Mouse (Mus musculus) thymus, postnatal 14 days (tissue): ENCODE results near the gene Usp12.

ENCODE experiments used
- DNase-seq: peaks from one replicate; pipeline ENCODE4 v3.0.0; 2021

Usp12 gene

DNA sequence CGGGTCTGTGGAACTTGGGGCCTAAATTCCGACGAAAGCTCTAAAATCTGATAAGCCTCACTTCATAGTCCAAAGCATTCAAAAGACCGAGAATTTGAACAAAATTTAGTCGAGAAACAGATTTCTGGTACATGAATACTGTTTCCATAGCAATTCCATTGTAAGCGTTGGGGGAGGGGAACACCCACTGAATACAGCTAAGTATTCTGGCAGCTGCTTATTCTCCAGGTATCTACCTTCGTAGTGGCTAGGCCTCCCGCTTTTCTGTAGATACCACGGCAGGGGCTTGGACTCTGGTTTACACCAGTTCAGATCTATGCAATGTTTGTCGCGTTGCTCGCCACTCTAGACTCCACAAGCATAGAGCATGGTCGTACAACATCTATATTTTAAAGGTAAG lies 922 bp upstream of the Usp12 start:
- DNase-seq = no peak

DNA sequence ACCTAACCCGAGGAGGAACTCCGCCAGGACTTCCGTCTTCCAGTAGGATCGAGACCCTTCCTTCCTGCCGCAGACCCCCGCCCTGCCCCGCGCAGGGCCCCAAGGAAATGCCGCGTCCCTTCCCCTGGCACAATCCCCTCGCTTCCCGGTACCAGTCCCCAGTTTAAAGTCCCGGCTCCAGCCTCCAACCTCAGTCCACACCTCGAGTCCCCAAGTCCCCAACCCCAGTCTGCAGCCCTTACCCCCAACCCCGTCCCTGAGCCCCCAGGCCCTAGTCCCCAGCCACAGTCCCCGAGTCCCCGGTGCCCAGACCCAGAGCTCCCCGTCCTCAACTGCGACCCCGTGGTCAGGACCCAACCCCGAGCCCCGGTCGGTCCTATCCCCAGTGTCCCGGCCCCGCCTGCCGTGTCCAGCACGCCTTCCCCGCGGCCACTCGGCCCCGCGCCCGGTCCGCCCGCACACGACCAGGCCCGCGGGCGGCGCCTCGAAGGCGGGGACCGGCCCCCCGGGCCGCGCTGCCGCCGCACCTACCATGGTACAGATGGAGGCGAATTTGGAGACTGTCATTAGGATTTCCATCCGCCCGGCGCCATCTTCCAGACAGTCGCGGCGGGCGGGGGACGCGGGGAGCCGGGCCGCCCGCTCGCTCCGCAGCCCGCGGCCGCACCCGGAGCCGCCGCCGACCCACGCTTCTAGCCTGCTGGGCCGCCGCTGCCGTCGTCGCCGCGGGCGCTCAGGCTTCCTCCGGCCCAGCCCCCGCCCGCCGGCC lies 538 bp downstream of the Usp12 start:
- peak; percentile 65 for DNase-seq

DNA sequence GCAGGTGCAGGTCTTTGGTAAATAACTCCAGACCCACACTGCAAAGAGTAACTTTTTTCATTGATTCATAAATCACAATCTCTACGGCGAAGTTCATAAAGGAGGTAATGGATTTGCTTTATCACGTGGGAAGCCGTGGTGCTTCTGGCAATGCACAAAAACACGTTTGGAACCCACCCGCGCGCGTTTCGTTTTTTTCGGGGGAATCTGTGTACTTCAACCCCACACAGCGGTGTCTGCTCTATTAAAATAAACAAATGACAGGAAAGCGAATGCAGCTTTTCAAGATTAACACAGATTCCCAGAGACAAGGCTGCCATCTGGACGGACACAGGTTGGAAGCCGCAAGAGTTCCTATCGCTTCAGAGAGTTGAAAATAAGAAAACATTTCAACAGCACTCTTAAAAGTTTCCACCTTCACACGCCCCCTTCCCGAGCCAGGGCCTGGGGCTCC lies 1.1 kb downstream of the Usp12 start:
- DNase-seq = no peak

DNA sequence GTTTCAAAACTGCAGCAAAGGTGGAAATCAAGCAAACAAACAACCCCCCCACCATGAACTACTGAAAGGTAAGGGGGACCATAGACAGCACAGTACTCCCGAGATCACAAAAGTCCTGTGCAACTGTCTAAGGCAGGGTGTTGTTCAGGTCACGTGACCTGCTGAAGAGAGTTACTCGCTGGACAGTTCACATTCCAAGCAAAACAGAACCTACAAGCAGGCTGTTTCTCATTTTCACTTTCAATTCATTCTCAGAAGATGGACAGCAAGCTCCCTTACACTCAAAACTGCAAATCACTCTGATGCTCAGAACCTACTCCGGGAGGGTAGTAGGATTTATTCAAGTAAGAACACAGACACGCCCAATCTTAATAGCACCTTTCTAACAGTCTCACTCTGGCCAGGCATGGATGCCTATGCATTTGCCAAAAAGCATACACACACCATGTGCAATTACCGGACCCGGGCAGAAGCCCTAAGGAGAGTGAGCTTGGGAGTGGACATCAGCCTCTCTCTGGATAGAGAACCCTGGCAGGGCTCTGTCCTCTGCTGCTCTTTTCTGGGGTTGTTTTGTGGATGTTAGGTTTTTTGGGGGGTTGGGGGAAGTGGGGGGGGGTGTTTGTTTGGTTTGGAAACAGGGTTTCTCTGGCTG lies 2.5 kb downstream of the Usp12 start:
- DNase-seq = no peak

- no peak for DNase-seq
Measured at GRCm38 (mm10) chr5:146790944-146791343, 3.9 kb downstream of the Usp12 start.

GRCm38 (mm10) chr5:146789413-146789812 lies 5.4 kb downstream of the Usp12 start:
- no peak for DNase-seq

DNA sequence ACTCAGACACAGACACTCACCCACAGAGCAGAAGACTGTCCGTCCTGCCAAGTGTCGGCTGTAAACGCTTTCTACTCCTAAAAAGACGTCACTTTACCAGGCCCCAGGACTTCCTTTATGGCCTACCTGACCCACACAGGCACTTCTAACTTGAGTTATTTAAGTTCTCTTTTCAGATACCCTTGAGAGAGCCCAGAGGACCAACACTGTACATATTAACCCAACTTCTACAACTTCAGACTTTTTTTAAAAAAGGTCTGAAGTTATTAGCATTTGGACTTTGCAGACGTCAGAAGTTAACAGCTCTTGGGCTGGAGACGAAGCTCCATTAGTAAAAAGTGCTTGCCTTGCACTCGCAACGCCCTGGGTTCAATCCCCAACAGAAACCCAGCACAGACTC lies 8.7 kb downstream of the Usp12 start:
- no peak for DNase-seq

- no peak for DNase-seq
Measured at GRCm38 (mm10) chr5:146783891-146784290, 10.9 kb downstream of the Usp12 start.

DNA sequence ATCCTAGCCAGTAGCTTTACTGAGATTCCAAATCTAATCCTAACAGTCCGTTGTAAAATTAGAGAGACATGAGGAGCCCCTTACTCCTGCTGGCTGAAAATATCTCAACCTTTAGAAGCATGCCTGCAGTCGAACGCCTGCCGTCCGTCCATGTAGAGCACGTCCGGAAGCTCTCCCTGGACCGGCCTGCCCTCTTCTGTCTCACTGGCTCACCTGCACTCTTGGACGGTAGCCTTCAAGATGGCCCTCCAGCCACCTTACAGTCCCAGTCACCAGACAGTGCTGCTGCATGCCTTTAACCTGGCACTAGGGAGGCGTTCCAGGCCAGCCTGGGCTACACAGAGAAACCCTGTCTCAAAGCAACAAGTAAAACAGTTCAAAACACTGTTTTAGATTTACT lies 11.5 kb downstream of the Usp12 start:
- no peak for DNase-seq

DNA sequence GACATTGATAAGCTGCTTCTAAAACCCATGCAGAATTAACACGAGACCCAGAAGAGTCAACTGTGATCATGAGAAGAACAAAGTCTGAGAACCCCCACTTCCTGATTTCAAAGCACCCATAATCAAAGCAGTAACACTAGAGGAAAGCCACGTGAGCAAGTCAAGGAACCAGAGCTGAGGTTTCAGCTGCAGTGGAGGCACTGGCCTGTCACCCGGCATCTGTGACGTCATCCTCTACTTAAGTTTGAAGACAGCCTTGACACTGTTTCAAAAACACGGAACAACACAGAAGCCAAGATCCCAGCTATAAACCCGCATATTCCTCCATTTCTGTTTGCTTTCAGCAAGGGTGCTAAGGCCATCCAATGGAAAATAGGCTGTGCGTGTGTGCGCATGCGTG lies 13.1 kb downstream of the Usp12 start:
- peak; percentile 79 for DNase-seq

DNA sequence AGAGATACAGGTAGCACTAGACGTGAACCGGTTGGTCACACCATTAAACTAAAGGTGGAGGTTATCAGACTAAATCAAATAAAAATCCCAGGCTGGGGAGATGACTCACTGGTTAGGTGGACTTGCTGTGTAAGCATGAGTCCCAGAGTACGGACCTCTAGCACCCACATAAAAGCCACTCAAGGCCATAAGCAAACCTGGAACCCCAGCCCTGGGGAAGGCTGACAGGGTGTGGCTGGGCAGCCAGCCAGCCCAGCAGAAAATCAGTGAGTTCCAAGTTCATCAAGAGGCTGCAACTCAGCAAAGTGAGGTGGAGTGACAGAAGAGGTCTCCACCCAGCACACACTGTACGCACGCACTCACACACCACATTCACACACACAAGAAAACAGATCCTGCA lies 14.9 kb downstream of the Usp12 start:
- no peak for DNase-seq

DNA sequence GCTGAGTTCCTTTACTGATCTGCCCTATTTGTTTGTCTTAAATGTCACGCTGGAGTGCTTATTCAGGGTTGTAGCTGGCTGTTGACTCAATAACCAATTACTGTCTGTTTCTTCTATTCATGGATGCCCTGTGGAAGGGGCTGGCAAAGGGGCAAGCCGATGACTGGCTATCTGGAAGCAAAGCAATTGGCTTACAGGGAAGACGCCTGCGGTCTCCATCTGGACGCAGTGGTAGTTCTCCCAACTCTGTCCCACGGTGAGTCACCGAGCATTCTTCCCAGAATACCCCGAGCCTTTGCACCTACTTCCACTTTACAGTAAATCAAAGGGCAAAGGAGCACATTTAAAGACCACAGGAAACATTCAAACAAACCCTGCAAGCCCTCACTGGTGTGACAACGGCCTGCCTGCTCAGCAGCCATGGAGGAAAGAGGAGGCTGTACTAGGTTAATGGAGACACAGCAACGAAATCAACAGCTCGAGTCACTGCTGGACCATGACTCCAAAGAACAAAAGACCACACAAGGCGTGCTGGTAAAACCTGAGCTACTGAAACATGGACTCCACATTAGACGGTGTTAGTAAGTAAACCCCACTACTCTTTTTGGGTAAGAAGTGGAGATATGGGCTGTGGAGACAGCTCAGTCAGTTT lies 17.7 kb downstream of the Usp12 start:
- DNase-seq = no peak

DNA sequence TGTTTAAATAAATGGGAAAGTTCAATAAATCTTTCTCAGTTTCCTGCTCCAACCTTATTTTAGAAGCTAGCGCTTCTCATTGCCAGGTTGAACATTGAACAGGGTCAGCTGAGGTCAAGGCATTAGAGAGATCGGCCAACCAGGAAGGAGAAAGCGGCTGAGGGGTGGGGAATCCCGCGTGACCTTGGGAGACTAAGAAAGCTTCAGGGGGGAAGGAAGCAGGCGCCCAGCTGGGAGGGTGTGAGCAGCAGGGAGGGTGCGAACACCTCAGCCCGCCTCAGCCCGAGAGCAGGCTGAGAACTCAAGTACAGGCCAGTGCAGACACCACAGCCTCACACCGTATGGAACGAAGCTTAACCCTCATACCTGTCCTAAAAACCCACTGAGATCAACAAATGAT lies 22.8 kb downstream of the Usp12 start:
- no peak for DNase-seq

DNA sequence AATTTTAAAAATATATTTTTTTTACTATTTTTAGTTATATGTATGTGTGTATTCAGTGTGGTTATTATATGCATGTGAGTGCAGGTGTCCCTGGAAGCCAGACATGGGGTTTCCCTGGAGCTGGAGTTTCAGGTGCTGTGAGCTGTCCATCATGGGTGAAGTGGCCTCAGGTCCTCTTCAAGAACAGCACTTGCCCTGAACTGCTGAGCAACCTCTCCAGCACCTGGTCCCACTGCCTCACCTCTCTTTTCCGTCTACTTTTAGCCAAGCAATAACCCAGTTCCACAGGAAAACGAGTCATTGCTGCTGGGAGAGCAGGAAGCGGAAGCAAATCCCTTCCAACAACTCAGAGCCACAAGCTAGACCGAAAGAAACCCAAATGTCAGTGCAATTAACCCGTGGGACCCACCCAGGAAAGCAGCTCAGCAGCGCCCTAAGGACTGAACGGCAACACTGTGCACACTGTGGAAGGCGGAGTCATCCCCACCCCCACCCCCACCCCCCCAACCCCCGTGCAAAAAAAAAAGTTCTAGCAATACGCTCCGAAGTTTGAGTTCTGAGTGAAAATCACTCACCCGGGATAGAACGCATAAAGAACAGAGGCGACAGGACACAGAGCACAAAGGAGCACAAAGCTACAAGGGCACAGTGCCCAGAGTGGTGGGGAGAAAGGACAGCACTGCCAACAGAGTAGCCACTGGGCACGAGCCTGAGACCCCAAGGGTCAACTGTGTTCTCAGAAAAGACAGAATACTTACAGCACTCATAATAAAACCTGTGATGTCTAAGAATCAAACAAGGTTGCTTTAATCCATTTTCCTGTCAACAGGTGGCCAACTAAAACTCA lies 24.6 kb downstream of the Usp12 start:
- DNase-seq = no peak

DNA sequence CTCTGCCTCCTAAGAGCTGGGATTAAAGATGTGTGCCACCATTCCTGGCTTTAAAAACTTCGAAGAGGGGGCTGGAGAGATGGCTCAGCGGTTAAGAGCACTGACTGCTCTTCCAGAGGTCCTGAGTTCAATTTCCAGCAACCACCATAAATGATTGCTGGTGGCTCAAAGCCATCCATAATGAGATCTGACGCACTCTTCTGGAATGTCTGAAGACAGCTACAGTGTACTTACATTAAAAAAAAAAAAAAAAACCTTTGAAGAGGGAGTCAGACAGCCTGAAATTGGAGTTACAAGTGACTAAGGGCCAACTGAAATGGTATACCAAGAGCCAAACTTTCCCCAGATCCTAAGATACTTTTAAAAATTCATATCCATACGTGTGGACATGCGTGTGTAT lies 29.0 kb downstream of the Usp12 start:
- DNase-seq = no peak

DNA sequence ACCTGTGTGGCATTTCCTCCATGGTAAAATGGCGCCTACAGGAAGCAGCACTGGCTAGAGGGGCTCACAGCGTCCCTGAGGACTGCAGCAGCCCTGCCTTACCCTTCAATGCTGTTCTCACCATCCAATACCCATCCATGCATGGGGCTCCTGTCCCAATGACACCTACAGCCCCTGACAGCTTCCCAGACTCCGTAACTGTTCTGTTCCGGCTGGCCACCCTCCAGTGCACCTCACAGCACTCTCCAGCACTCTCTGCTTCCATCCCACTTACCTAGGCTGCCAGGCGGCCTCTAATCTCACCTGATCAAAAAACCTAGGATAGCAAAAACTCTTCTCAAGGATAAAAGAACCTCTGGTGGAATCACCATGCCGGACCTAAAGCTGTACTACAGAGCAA lies 35.6 kb downstream of the Usp12 start:
- no peak for DNase-seq

DNA sequence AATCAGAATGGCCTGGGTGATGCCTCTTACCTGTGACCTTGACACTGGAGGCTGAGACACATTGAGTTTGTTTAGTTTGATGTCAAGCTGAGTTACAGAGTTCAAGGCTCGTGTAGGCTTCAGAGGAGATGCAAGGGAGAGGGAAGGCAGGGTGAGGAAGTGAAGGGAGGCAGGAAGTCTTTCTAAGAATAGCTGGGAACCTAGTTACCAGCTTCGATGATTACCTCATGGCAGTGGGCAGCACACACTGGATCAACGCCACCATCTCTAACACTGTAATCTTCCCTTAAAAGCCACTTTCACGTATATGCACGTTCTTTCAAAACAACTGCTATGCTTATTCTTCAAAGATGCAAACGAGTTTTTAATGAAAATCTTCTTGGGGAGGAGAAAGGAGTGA lies 36.9 kb downstream of the Usp12 start:
- DNase-seq = no peak

DNA sequence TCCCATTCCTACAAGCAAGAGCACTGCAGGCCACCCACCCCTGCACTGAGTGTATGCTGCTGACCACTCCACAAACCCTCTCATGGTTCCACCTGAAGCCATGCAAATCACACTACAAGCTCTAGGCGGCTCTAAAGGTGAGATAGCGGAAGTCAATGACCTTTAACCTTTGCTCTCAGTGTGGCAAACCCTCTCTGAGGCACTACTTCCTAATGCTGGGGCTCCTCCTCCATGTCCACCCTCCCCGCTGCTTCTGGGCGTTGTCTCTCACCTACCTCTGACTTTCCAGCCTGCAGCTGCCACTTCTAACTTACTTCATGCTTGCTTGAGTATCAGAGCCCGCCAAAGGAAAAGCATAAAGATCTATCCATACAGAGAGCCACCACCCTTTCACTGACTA lies 37.5 kb downstream of the Usp12 start:
- no peak for DNase-seq

- DNase-seq = no peak
Measured at GRCm38 (mm10) chr5:146753181-146753580, 41.6 kb downstream of the Usp12 start.

DNA sequence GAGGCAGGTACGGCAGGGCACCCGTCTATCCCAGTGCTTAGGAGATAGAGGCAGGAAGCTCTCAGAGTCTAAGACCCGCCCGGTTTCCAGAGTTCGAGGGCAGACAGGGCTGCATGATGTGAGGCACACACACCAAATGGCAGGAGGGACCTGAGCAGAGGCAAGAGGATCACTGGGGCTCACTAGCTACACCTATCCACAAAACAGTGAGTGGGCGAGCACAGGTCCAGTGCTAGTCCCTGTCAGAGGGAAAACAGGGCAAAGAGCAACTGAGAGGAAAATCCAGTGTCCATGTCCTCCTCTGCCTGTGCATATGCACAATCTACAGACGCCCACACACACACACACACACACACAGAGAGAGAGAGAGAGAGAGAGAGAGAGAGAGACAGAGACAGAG lies 43.8 kb downstream of the Usp12 start:
- no peak for DNase-seq

- no peak for DNase-seq
Measured at GRCm38 (mm10) chr5:146750273-146750672, 44.5 kb downstream of the Usp12 start.

DNA sequence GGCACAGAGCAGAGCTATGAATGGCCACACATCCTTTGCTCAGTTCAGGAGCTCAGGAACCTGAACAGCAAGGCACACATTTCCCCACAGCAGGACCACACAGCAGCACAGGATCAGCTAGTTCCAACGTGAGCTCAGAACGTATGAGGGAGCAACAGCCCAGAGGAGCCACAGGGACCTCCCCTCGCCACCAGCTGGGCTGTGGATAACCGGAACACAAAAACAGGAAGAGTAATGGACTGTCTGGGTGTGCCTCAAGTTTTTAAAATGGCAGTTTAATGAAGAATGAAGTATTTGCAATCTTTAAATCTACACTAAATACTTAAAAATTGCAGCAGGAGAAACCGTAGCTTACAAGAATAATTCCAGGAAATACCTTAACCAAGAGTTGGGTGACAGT lies 44.9 kb downstream of the Usp12 start:
- no peak for DNase-seq

DNA sequence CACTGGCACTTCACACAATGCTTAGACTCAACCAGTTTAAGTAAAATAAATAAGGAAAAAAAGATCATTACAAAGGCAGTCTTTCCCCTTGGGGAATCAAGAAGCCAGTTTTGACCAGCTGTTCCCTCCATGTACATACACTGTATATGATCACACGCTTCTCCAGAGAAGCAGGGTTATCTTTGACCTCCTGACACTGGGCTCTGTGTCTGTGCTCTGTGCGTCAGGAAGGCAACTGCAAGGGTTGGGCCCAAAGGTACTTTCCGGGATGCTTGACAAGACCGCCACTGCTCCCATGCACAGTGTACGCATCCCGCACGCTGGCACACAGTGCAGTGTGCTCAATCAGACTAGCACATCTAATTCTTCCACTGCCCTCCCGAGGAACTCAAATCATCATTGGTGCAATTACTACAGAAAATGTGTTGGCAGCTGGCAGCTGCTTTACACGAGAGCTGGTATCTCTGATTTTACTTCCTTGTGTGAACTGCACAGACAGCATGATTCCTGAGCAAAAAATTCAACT lies 57.8 kb downstream of the Usp12 start:
- no peak for DNase-seq
